Mouse (Mus musculus): ENCODE measurements around the gene Bsdc1. TPM values are rescaled to one million over a fixed set of nuclear protein-coding genes. Genes with fewer than 3 reads are reported as not detected.

Bsdc1 gene
- polyA plus RNA-seq, 1 experiment from 2014 or later: 31.5 TPM

DNA sequence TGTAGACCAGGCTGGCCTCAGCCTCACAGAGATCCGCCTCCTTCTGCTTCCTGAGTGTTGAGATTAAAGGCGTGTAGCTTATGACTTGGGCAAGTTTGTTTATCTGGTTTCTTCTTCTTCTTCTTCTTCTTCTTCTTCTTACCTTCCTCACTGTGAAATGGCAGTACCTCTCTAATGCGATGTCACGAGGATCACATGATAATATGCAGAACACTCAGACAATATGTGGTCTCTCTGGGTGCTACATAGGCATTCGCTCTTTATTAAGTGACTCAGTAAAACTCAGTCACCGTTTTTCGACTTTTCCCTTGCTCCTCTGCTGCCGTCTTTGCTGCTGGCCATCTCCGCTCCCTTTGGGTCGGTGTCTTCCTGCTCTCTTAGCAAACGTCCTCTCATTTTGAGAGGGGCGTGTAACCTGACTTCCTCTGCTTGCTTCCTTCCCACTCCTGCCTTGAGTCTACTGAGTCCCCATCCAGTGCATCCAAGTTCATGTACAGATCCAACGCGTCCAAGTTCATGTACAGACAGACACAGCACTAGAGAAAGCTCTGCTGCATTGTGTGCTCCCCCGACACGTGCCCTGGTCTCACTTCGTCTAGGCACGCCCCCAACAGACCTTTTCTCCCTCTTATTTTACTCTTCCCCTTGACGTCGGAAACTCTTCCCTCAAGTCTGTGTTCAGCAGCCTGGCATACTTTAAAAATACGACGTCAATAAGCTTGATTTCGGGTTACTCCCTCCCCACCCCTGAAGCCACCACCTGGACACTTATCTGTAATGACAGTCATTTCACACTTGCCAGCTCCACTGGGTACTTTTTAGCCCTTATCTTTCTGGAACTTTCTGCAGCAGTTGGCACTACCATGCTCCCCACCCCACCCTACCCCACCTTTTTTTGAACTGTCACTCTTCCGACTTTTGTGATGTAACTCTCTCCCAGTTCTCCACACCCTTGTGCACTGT lies 2.0 kb downstream of the Bsdc1 start:
- peaks cover 30% of the 10 kb centered on the region for H3K36me3 ChIP-seq (ENCODE audit: control insufficient read depth, insufficient read depth, low read length)
- no peak for ATAC-seq
- no peaks in the 10 kb centered on the region for H3K27me3 ChIP-seq (ENCODE audit: control insufficient read depth, insufficient read depth, low read depth, low read length)
- H3K4me2 ChIP-seq (ENCODE audit: low read length): no peak overlapping the region
- no peak overlapping the region for H3K27ac ChIP-seq (ENCODE audit: low read length)
- no peaks in the 10 kb centered on the region for H3K9me3 ChIP-seq (replicated peaks; ENCODE audit: control insufficient read depth, low read length, poor library complexity, severe bottlenecking)
- 90% methylated on average over 24 of the region's 24 CpGs for whole genome bisulfite sequencing
- H3K4me1 ChIP-seq (ENCODE audit: control insufficient read depth, insufficient read depth, low read length): peaks cover 8% of the 10 kb centered on the region
- no peak overlapping the region for H3K9ac ChIP-seq (ENCODE audit: low read depth, low read length)
- H3K4me3 ChIP-seq (ENCODE audit: low read depth, low read length): no peak overlapping the region

DNA sequence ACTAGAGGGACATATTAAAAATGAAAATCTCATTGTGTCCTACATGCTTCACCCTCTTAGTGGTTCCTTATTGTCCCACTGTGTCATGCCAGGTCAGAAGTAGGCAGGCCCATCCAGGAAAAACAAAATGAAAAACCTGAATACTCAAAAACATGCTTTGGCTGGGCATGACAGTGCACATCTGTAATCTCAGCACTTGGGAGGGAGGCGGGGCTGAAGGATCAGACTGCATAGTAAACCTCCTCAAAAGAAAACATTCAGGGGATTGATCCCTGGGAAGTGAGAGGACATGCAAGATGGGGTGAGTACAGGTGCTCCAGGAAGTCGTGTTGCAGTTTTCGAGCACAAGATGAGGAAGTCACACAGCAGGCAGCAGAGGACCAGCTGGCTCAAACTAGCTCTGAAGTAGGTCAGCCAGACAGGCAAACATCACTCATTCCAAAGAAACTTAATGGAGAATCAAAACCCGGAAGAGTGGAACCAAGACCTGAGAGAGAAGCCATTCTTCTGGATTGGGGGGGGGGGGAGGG lies 3.0 kb downstream of the Bsdc1 start:
- 89% methylated on average over 4 of the region's 4 CpGs for WGBS

DNA sequence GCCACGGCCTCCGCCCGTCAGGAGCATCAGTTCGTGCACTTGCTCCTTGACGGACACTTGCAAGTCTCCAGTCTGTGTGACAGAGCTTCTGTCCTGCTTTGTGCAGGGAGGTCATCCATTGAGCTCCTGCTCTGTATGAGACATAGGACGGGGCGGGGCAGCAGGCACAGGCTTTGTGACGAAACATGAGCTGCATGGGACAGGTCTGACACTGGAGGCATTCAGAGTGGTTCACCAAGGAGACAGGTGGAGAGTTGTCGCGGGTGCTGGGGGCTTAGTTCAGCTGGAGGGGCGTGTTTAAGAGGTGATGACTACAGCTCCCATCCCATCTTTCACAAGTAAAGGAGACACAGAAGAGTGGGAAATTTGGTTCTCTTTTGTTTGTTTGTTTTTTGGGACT lies 14.7 kb downstream of the Bsdc1 start:
- H3K9me3 ChIP-seq (replicated peaks; ENCODE audit: control insufficient read depth, low read length, poor library complexity, severe bottlenecking): no peaks in the 10 kb centered on the region
- H3K27me3 ChIP-seq (ENCODE audit: control insufficient read depth, insufficient read depth, low read depth, low read length): no peaks in the 10 kb centered on the region
- H3K36me3 ChIP-seq (ENCODE audit: control insufficient read depth, insufficient read depth, low read length): peaks cover 38% of the 10 kb centered on the region
- ATAC-seq: no peak
- H3K9ac ChIP-seq (ENCODE audit: low read depth, low read length): no peak overlapping the region
- 88% methylated on average over 11 of the region's 11 CpGs for WGBS
- H3K4me1 ChIP-seq (ENCODE audit: control insufficient read depth, insufficient read depth, low read length): no peaks in the 10 kb centered on the region
- no peak overlapping the region for H3K4me3 ChIP-seq (ENCODE audit: low read depth, low read length)
- no peak overlapping the region for H3K4me2 ChIP-seq (ENCODE audit: low read length)
- H3K27ac ChIP-seq (ENCODE audit: low read length): no peak overlapping the region

More for the DNA sequence above, 3.0 kb downstream of the Bsdc1 start:
- Histone ChIP-seq H3K9me3 (replicated peaks; ENCODE audit: control insufficient read depth, low read length, poor library complexity, severe bottlenecking) (no peaks in the 10 kb centered on the region), H3K27ac (ENCODE audit: low read length) (no peak overlapping the region), H3K4me1 (ENCODE audit: control insufficient read depth, insufficient read depth, low read length) (peaks cover 8% of the 10 kb centered on the region), H3K27me3 (ENCODE audit: control insufficient read depth, insufficient read depth, low read depth, low read length) (no peaks in the 10 kb centered on the region), H3K4me3 (ENCODE audit: low read depth, low read length) (no peak overlapping the region), H3K36me3 (ENCODE audit: control insufficient read depth, insufficient read depth, low read length) (peaks cover 38% of the 10 kb centered on the region), H3K9ac (ENCODE audit: low read depth, low read length) (no peak overlapping the region), H3K4me2 (ENCODE audit: low read length) (no peak overlapping the region)
- no peak for ATAC-seq

DNA sequence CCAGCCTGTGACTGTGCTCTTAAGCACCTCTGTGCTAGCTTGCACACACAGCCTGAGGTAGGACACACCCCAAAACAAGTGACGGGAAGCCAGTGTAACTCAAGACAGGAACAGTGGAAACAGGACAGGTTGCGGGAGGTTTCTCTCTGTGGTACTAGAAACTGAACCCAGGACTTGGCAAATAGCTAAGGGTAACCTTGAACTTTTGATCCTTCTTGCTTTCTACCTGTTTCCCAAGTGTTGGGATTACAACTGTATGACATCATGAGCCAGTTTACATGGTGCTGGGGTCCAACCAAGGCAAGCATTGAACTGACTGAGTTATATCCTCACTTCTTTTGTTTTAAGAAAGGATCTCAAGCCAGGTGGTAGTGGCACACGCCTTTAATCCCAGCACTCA lies 18.5 kb downstream of the Bsdc1 start:
- peaks cover 28% of the 10 kb centered on the region for H3K36me3 ChIP-seq (ENCODE audit: control insufficient read depth, insufficient read depth, low read length)
- no peak overlapping the region for H3K9ac ChIP-seq (ENCODE audit: low read depth, low read length)
- H3K4me1 ChIP-seq (ENCODE audit: control insufficient read depth, insufficient read depth, low read length): no peaks in the 10 kb centered on the region
- H3K4me3 ChIP-seq (ENCODE audit: low read depth, low read length): no peak overlapping the region
- H3K27me3 ChIP-seq (ENCODE audit: control insufficient read depth, insufficient read depth, low read depth, low read length): no peaks in the 10 kb centered on the region
- no peak for ATAC-seq
- no peaks in the 10 kb centered on the region for H3K9me3 ChIP-seq (replicated peaks; ENCODE audit: control insufficient read depth, low read length, poor library complexity, severe bottlenecking)
- WGBS: 94% methylated on average over 3 of the region's 3 CpGs
- no peak overlapping the region for H3K4me2 ChIP-seq (ENCODE audit: low read length)
- H3K27ac ChIP-seq (ENCODE audit: low read length): no peak overlapping the region

DNA sequence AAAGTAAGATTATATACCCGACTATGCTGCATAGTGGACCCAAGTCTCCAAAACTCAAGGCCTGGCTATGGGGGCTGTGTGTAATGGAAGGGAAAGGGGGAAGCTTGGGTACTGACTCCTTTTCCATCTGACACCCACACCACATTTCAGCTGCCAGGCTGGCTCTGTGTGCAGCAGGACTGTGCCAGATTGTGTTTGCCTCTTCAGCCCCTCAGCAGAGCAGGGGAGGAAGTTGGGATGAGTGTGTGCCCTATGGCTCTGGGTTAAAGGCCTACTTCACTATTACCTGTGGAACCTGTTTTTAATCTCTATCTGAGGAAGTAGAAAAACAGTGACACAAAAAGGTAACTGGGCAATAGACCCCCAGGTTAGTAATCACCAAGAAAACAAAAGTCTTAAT lies 19.7 kb downstream of the Bsdc1 start:
- Histone ChIP-seq H3K36me3 (ENCODE audit: control insufficient read depth, insufficient read depth, low read length) (peaks cover 29% of the 10 kb centered on the region), H3K4me1 (ENCODE audit: control insufficient read depth, insufficient read depth, low read length) (no peaks in the 10 kb centered on the region), H3K27me3 (ENCODE audit: control insufficient read depth, insufficient read depth, low read depth, low read length) (no peaks in the 10 kb centered on the region), H3K9me3 (replicated peaks; ENCODE audit: control insufficient read depth, low read length, poor library complexity, severe bottlenecking) (no peaks in the 10 kb centered on the region), H3K27ac (ENCODE audit: low read length) (no peak overlapping the region), H3K9ac (ENCODE audit: low read depth, low read length) (no peak overlapping the region), H3K4me3 (ENCODE audit: low read depth, low read length) (no peak overlapping the region), H3K4me2 (ENCODE audit: low read length) (no peak overlapping the region)
- 94% methylated on average over 1 of the region's 1 CpGs for WGBS
- ATAC-seq: no peak

DNA sequence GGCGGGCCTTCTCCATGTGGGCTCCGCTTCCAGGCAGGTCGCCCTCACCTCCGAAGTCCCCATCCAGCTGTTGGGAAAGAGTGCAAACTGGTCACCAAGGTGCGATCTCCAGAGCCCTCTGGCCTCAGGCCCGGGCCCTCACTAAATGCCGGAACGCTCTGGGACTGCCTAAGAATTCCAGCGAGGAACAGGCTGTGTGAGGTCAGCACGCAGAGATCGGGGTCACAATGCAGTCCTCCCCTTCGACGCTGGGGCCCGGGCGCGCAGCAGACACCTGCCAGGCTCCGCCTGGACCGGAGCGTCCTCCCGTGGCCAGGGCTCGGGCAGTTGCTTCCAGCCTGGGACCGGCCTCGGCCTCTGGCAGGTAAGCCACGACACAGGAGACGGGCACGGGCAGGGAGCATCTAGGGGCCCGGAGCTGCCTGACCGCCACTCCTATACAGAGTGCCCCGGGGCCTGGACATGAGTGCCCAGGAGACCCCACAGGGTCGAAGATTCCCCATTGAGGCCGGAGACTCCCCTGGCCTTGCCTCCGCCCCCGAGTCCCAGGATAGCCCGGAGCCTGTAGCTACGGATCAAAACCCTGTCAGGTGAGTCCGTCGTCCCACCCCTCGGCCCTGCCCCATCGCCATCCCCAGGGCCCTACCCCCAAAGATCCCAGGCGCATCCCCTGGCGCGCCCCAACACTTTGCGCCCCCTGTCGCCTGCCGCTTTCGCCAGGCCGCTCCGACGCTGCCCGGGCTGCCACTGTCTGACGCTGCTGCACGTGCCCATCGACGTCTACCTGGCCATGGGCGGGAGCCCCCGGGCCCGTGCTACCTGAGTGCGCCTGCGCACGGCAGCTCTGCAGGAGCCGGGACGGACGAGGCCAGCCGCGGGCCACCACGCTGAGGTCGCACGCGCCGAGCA lies 29.8 kb downstream of the Bsdc1 start, which contains the start of the genes Tssk3 and Fam229a:
Gene Tssk3, minus strand, starts transcription at position 51 of the 909 bp plus-strand sequence.
Gene Fam229a, plus strand, starts transcription at position 219 of the 909 bp plus-strand sequence.
- H3K4me3 ChIP-seq (ENCODE audit: low read depth, low read length): peak within 1 kb of the TSS; percentile 37
- peak within 1 kb of the TSS; percentile 64 for H3K4me2 ChIP-seq (ENCODE audit: low read length)
- H3K36me3 ChIP-seq (ENCODE audit: control insufficient read depth, insufficient read depth, low read length): peaks cover 24% of the 10 kb centered on the region
- no peaks in the 10 kb centered on the region for H3K9me3 ChIP-seq (replicated peaks; ENCODE audit: control insufficient read depth, low read length, poor library complexity, severe bottlenecking)
- no peak within 1 kb of the TSS for H3K27ac ChIP-seq (ENCODE audit: low read length)
- H3K4me1 ChIP-seq (ENCODE audit: control insufficient read depth, insufficient read depth, low read length): peaks cover 10% of the 10 kb centered on the region
- H3K27me3 ChIP-seq (ENCODE audit: control insufficient read depth, insufficient read depth, low read depth, low read length): peaks cover 9% of the 10 kb centered on the region
- peak within 1 kb of the TSS; percentile 55 for H3K9ac ChIP-seq (ENCODE audit: low read depth, low read length)
- peak; percentile 23; the same call in 1 of the 2 replicates for ATAC-seq
- 3% methylated on average over 69 of the region's 70 CpGs for WGBS

DNA sequence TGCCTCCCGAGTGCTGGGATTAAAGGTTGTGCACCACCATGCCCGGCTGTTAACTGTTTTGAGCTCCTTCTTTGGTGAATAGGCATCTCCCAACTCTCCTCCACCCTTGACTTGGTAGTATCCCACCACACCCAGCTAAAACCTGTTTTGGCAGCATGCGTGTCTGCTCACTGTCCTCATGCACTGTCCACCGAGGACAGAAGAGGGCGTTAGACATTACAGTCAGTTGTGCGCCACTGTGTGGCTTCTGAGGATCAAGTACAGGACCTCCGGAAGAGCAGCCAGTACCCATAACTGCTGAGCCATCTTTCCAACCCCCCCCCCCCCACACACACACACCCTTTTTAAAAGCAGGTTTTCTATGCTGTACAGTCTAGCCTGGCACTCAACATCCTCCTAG lies 33.3 kb downstream of the Bsdc1 start:
- Histone ChIP-seq H3K9me3 (replicated peaks; ENCODE audit: control insufficient read depth, low read length, poor library complexity, severe bottlenecking) (no peaks in the 10 kb centered on the region), H3K9ac (ENCODE audit: low read depth, low read length) (no peak overlapping the region), H3K27me3 (ENCODE audit: control insufficient read depth, insufficient read depth, low read depth, low read length) (peaks cover 9% of the 10 kb centered on the region), H3K27ac (ENCODE audit: low read length) (no peak overlapping the region), H3K4me1 (ENCODE audit: control insufficient read depth, insufficient read depth, low read length) (peaks cover 20% of the 10 kb centered on the region), H3K4me2 (ENCODE audit: low read length) (no peak overlapping the region), H3K36me3 (ENCODE audit: control insufficient read depth, insufficient read depth, low read length) (no peaks in the 10 kb centered on the region), H3K4me3 (ENCODE audit: low read depth, low read length) (no peak overlapping the region)
- no peak for ATAC-seq
- WGBS: 73% methylated on average over 6 of the region's 7 CpGs

DNA sequence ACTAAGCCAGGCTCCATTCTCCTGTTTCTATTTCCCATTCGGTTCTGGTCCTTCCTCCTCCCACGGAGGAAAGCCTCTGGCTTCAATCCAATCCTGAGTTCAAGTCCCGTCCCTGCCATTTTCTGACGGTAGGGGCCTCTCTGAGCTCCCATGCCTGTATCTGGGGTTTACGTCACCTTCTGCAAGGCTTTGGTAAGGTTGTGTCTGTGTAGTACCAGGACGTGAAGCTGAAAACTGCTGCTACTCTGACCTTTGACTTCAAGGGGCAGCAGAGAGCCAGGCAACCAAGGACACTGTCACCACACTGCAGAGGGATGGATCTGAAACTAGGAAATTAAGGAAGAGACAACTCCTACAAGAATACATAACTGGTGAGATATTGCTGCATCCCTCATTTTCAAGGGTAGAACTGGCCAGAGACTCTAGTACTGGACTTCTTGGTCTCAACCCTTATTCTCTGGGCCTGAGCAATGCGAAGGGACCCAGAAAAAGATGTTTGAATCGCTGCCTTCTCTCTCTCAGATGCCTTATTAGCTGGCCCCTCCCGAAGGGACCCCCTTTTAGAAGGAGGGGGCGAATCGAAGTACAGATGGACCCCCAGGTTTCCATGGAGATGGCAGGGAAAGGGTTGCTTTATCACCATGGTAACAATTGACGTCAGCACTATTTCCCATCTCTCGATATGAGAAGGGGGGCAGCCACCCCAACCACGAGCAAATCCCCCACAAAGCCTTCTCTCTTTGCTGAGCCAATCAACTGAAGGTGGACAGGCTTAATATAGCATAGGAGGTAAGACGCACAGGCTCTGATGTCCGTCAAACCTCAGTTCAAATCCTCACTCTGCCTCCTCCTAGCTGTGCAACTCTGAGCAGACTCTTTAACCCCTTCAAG lies 34.5 kb downstream of the Bsdc1 start:
- Histone ChIP-seq H3K27ac (ENCODE audit: low read length) (peak overlapping the region; percentile 84), H3K27me3 (ENCODE audit: control insufficient read depth, insufficient read depth, low read depth, low read length) (peaks cover 9% of the 10 kb centered on the region), H3K4me3 (ENCODE audit: low read depth, low read length) (peak overlapping the region; percentile 19), H3K9ac (ENCODE audit: low read depth, low read length) (peak overlapping the region; percentile 59), H3K4me1 (ENCODE audit: control insufficient read depth, insufficient read depth, low read length) (peaks cover 20% of the 10 kb centered on the region), H3K9me3 (replicated peaks; ENCODE audit: control insufficient read depth, low read length, poor library complexity, severe bottlenecking) (no peaks in the 10 kb centered on the region), H3K36me3 (ENCODE audit: control insufficient read depth, insufficient read depth, low read length) (no peaks in the 10 kb centered on the region), H3K4me2 (ENCODE audit: low read length) (peak overlapping the region; percentile 51)
- 12% methylated on average over 16 of the region's 16 CpGs for WGBS
- peak; percentile 66 for ATAC-seq

Measured in midbrain, embryonic 16.5 days (tissue).